Mouse (Mus musculus): Measurements from ENCODE around the gene Cdk15. TPM values are rescaled to one million over a fixed set of nuclear protein-coding genes. Genes with fewer than 3 reads are reported as not detected.

Gene Cdk15
- polyA plus RNA-seq, 1 experiment from 2014 or later, result 0.20 TPM

GRCm38 (mm10) chr1:59369320-59369685 is 112.6 kb downstream of the Cdk15 start:
- H3K27ac ChIP-seq (ENCODE audit: low read depth), result no peak overlapping the region
- TF ChIP-seq CTCF (IDR thresholded peaks at IDR 0.05; ENCODE audit: low read depth) (no peak), EP300 (IDR thresholded peaks at IDR 0.05; ENCODE audit: low read depth) (no peak)
- H3K4me2 ChIP-seq (ENCODE audit: low read depth, low read length), result no peak overlapping the region
- H3K36me3 ChIP-seq (replicated peaks; ENCODE audit: insufficient read depth, low read length), result no peaks in the 10 kb centered on the region
- WGBS (ENCODE audit: insufficient replicate concordance), result 72% methylated on average over 7 of the region's 7 CpGs
- H3K4me3 ChIP-seq (ENCODE audit: low read depth, low read length), result no peak overlapping the region
- H3K27me3 ChIP-seq (ENCODE audit: insufficient read depth, low read length), result no peaks in the 10 kb centered on the region
- no peak for ATAC-seq
- H3K4me1 ChIP-seq (ENCODE audit: insufficient read depth), result peaks cover 10% of the 10 kb centered on the region
- no peak overlapping the region for H3K9ac ChIP-seq (replicated peaks)
- DNase-seq, result no peak
- H3K9me3 ChIP-seq (ENCODE audit: low read length), result no peaks in the 10 kb centered on the region

DNA sequence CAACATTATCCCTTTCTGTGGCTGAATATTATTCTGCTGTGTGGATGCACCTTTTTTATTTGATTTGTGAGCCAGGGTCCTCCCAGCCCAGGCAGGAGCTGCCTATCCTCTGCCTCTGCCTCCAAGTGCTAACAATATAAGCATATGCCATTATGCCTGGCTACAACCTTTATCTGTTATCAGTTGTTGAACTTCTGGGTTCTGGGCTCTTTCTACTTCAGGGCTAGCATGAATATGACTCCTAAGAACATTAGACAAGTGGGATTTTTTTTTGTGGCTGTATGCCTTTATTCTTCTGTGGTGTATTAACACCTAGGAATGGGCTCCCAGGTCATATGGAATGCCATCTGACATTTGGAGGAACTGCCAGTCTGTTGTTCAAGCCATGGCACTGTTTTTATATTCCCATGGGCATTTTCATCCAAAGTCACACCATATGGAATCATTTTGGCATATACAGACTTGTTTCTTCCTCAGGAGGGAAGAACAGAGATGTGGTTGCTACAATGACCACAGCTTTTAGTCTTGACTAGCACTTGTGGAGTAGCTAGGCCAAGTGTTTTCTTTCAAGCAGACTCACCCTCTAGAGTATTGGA is 113.7 kb downstream of the Cdk15 start:
- Histone ChIP-seq H3K4me2 (ENCODE audit: low read depth, low read length) (no peak overlapping the region), H3K27me3 (ENCODE audit: insufficient read depth, low read length) (no peaks in the 10 kb centered on the region), H3K4me1 (ENCODE audit: insufficient read depth) (peaks cover 10% of the 10 kb centered on the region), H3K27ac (ENCODE audit: low read depth) (no peak overlapping the region), H3K36me3 (replicated peaks; ENCODE audit: insufficient read depth, low read length) (no peaks in the 10 kb centered on the region), H3K9me3 (ENCODE audit: low read length) (no peaks in the 10 kb centered on the region), H3K9ac (replicated peaks) (no peak overlapping the region), H3K4me3 (ENCODE audit: low read depth, low read length) (no peak overlapping the region)
- TF ChIP-seq CTCF (IDR thresholded peaks at IDR 0.05; ENCODE audit: low read depth) (no peak), EP300 (IDR thresholded peaks at IDR 0.05; ENCODE audit: low read depth) (no peak)
- no peak for ATAC-seq
- no peak for DNase-seq

- Histone ChIP-seq H3K27me3 (ENCODE audit: insufficient read depth, low read length) (no peaks in the 10 kb centered on the region), H3K4me3 (ENCODE audit: low read depth, low read length) (no peak overlapping the region), H3K4me2 (ENCODE audit: low read depth, low read length) (no peak overlapping the region), H3K9ac (replicated peaks) (no peak overlapping the region), H3K9me3 (ENCODE audit: low read length) (no peaks in the 10 kb centered on the region), H3K27ac (ENCODE audit: low read depth) (no peak overlapping the region), H3K4me1 (ENCODE audit: insufficient read depth) (no peaks in the 10 kb centered on the region), H3K36me3 (replicated peaks; ENCODE audit: insufficient read depth, low read length) (no peaks in the 10 kb centered on the region)
- 37% methylated on average over 13 of the region's 13 CpGs for WGBS (ENCODE audit: insufficient replicate concordance)
- no peak for DNase-seq
- TF ChIP-seq CTCF (IDR thresholded peaks at IDR 0.05; ENCODE audit: low read depth) (no peak), EP300 (IDR thresholded peaks at IDR 0.05; ENCODE audit: low read depth) (no peak)
- no peak for ATAC-seq
Observed at GRCm38 (mm10) chr1:59376021-59376548, 119.4 kb downstream of the Cdk15 start.

- DNase-seq (no peak), ATAC-seq (no peak)
- Histone ChIP-seq H3K9ac (replicated peaks) (no peak overlapping the region), H3K9me3 (ENCODE audit: low read length) (no peaks in the 10 kb centered on the region), H3K4me2 (ENCODE audit: low read depth, low read length) (no peak overlapping the region), H3K27me3 (ENCODE audit: insufficient read depth, low read length) (no peaks in the 10 kb centered on the region), H3K4me3 (ENCODE audit: low read depth, low read length) (no peak overlapping the region), H3K36me3 (replicated peaks; ENCODE audit: insufficient read depth, low read length) (no peaks in the 10 kb centered on the region), H3K27ac (ENCODE audit: low read depth) (no peak overlapping the region), H3K4me1 (ENCODE audit: insufficient read depth) (no peaks in the 10 kb centered on the region)
- 24% methylated on average over 3 of the region's 3 CpGs for WGBS (ENCODE audit: insufficient replicate concordance)
- no peak for TF ChIP-seq CTCF (IDR thresholded peaks at IDR 0.05; ENCODE audit: low read depth)
- no peak for TF ChIP-seq EP300 (IDR thresholded peaks at IDR 0.05; ENCODE audit: low read depth)
Observed at GRCm38 (mm10) chr1:59376557-59376956, 119.9 kb downstream of the Cdk15 start.

DNA sequence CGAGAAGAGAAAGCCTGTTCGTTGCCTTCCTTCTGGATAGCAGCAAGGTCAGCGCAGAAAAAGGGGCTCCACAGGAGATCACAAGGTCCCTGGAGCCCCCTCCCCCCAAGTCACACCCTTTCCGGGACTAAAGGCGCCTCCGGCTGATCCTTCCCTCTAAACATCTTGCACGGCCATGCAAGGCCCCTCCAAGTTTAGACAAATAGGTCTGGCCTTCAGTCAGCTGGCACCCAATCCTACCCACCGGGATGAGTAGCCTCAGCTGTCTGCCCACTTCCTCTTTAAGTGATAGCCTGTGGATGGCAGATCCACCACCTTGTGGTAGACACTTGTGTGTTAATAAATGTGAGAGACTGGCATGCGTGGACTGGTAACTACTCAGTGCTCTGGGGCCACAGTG is 120.6 kb downstream of the Cdk15 start:
- Histone ChIP-seq H3K4me1 (ENCODE audit: insufficient read depth) (no peaks in the 10 kb centered on the region), H3K9me3 (ENCODE audit: low read length) (no peaks in the 10 kb centered on the region), H3K27me3 (ENCODE audit: insufficient read depth, low read length) (no peaks in the 10 kb centered on the region), H3K36me3 (replicated peaks; ENCODE audit: insufficient read depth, low read length) (no peaks in the 10 kb centered on the region), H3K4me3 (ENCODE audit: low read depth, low read length) (no peak overlapping the region), H3K27ac (ENCODE audit: low read depth) (no peak overlapping the region), H3K4me2 (ENCODE audit: low read depth, low read length) (no peak overlapping the region), H3K9ac (replicated peaks) (no peak overlapping the region)
- 57% methylated on average over 9 of the region's 9 CpGs for WGBS (ENCODE audit: insufficient replicate concordance)
- DNase-seq (no peak), ATAC-seq (no peak)
- TF ChIP-seq CTCF (IDR thresholded peaks at IDR 0.05; ENCODE audit: low read depth) (no peak), EP300 (IDR thresholded peaks at IDR 0.05; ENCODE audit: low read depth) (no peak)

DNA sequence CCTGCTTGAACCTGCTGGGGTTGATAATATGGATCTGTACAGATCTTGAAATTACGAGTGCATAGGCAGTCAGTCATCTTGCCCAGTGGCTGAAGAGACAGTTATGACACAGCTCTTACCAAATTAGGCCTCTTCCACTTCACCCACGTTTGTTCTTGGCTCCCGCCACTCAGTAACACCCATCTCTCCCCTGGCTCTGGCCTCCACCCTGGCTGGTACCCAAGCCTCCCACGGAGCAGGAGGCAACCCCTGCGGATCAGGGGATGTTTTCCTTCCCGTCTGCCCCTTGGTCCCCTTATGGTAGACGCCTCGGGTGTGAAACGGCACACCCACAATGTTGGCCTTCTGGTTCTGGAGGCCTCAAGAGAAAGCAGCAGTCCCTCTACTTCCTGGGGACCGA is 124.2 kb downstream of the Cdk15 start:
- H3K4me3 ChIP-seq (ENCODE audit: low read depth, low read length), result no peak overlapping the region
- DNase-seq, result no peak
- H3K4me1 ChIP-seq (ENCODE audit: insufficient read depth), result no peaks in the 10 kb centered on the region
- no peak for ATAC-seq
- no peak overlapping the region for H3K27ac ChIP-seq (ENCODE audit: low read depth)
- H3K4me2 ChIP-seq (ENCODE audit: low read depth, low read length), result no peak overlapping the region
- no peaks in the 10 kb centered on the region for H3K36me3 ChIP-seq (replicated peaks; ENCODE audit: insufficient read depth, low read length)
- H3K9ac ChIP-seq (replicated peaks), result no peak overlapping the region
- 52% methylated on average over 10 of the region's 10 CpGs for WGBS (ENCODE audit: insufficient replicate concordance)
- H3K9me3 ChIP-seq (ENCODE audit: low read length), result no peaks in the 10 kb centered on the region
- TF ChIP-seq EP300 (IDR thresholded peaks at IDR 0.05; ENCODE audit: low read depth) (no peak), CTCF (IDR thresholded peaks at IDR 0.05; ENCODE audit: low read depth) (no peak)
- no peaks in the 10 kb centered on the region for H3K27me3 ChIP-seq (ENCODE audit: insufficient read depth, low read length)

DNA sequence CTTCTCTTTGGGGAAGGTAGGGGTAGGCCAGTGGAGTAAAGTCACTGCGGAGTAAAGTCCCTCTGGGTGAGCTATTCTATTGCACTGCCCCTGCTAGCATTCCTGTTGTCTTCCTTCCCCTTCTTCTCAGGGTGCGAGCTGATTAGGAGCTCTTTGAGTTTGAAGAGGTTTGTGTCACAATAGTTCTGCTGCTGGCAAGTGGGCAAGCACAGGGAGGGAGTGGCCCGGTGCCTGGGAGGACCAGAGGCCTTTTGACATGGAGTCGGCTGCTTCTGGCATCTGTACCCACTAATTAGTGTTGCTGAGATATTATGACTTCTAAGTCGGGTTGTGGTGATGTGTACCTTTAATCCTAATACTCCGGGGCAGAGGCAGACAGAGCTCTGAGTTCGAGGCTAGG is 124.8 kb downstream of the Cdk15 start:
- DNase-seq, result no peak
- 76% methylated on average over 7 of the region's 7 CpGs for WGBS (ENCODE audit: insufficient replicate concordance)
- H3K4me3 ChIP-seq (ENCODE audit: low read depth, low read length), result no peak overlapping the region
- TF ChIP-seq EP300 (IDR thresholded peaks at IDR 0.05; ENCODE audit: low read depth) (no peak), CTCF (IDR thresholded peaks at IDR 0.05; ENCODE audit: low read depth) (no peak)
- ATAC-seq, result no peak
- H3K9me3 ChIP-seq (ENCODE audit: low read length), result no peaks in the 10 kb centered on the region
- H3K4me1 ChIP-seq (ENCODE audit: insufficient read depth), result no peaks in the 10 kb centered on the region
- no peak overlapping the region for H3K9ac ChIP-seq (replicated peaks)
- H3K27ac ChIP-seq (ENCODE audit: low read depth), result no peak overlapping the region
- H3K36me3 ChIP-seq (replicated peaks; ENCODE audit: insufficient read depth, low read length), result no peaks in the 10 kb centered on the region
- H3K4me2 ChIP-seq (ENCODE audit: low read depth, low read length), result no peak overlapping the region
- H3K27me3 ChIP-seq (ENCODE audit: insufficient read depth, low read length), result no peaks in the 10 kb centered on the region

All from liver, postnatal 0 days (tissue).